Comparison of ENCODE assay signal across 8 mouse cellular contexts in the genomic region with DNA sequence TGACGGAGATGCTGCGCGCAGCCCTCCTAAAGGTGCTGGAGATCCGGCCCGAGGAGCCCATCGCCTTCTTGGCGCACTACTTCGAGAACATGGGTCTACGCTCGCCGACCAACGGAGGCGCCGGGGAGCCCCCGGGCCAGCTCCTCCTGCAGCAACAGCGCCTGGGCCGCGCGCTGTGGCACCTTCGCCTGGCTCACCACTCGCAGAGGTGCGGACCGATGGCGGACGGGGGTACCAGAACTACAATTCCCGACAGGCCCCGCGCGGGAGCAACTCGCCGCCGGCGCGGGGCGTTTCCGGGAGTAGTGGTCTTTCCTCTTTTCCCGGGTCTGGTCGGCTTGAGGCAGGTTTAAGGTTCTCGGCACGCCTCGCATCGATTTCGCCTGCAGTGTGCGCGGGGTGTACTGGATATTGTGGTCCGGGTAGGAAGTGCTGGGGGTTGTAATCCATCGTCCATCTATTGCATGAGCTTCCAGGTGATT. TPM values are rescaled to one million over a fixed set of nuclear protein-coding genes. Genes with fewer than 3 reads are reported as not detected.
DNase-seq lines count a peak whose midpoint lies in the region; ATAC-seq and TF ChIP-seq lines count a peak whose summit lies in the region.

No protein-coding gene starts in this region.

- peaks cover 6% of the 10 kb centered on the region for H3K4me1 ChIP-seq in limb, embryonic 14.5 days (ENCODE audit: control insufficient read depth, insufficient read depth, low read length)
- H3K4me1 ChIP-seq in midbrain, embryonic 15.5 days, result peaks cover 32% of the 10 kb centered on the region

- TF ChIP-seq POLR2A in limb, embryonic 14.5 days (IDR thresholded peaks at IDR 0.05; ENCODE audit: borderline replicate concordance, extremely low read depth, insufficient read depth, insufficient read length), result no peak

- peak; percentile 80 to 82 for DNase-seq in left cerebral cortex, adult 18-20 months (ENCODE audit: low spot score in 2 of 2)
- no peak for DNase-seq in left cerebral cortex, adult 11 months (ENCODE audit: low spot score)
- DNase-seq in embryo, embryonic 11 days, result peak; percentile 94
- DNase-seq in kidney, adult 11 months, result peak; percentile 69
- DNase-seq in limb, embryonic 14.5 days (ENCODE audit: low spot score), result peak; percentile 84
- peak; percentile 67 to 72 for DNase-seq in spleen, postnatal 36 days (ENCODE audit: low spot score in 2 of 2)

- no peaks in the 10 kb centered on the region for H3K9me3 ChIP-seq in limb, embryonic 14.5 days (ENCODE audit: control insufficient read depth, low read length)
- no peaks in the 10 kb centered on the region for H3K9me3 ChIP-seq in midbrain, embryonic 15.5 days

- H3K27me3 ChIP-seq in limb, embryonic 14.5 days (ENCODE audit: control insufficient read depth, insufficient read depth, low read length), result no peaks in the 10 kb centered on the region
- H3K27me3 ChIP-seq in midbrain, embryonic 15.5 days (replicated peaks), result no peaks in the 10 kb centered on the region

- H3K9ac ChIP-seq in limb, embryonic 14.5 days (ENCODE audit: low read depth, low read length, severe bottlenecking), result peak overlapping the region; percentile 90
- peak overlapping the region; percentile 90 for H3K9ac ChIP-seq in midbrain, embryonic 15.5 days

- peak overlapping the region; percentile 100 for H3K4me3 ChIP-seq in limb, embryonic 14.5 days (replicated peaks; ENCODE audit: low read length)
- peak overlapping the region; percentile 90 for H3K4me3 ChIP-seq in midbrain, embryonic 15.5 days

- WGBS in limb, embryonic 14.5 days, result under 1% methylated on average over 45 of the region's 47 CpGs
- WGBS in midbrain, embryonic 15.5 days, result under 1% methylated on average over 47 of the region's 47 CpGs

- peaks cover 4% of the 10 kb centered on the region; the same call in 1 of the 2 replicates for H3K36me3 ChIP-seq in limb, embryonic 14.5 days (ENCODE audit: control insufficient read depth, insufficient read depth, low read length)
- no peaks in the 10 kb centered on the region; the same call in 1 of the 2 replicates for H3K36me3 ChIP-seq in midbrain, embryonic 15.5 days (replicated peaks)

- peak overlapping the region; percentile 90 for H3K27ac ChIP-seq in limb, embryonic 14.5 days (replicated peaks; ENCODE audit: low read depth, low read length)
- H3K27ac ChIP-seq in midbrain, embryonic 15.5 days, result peak overlapping the region; percentile 99

- H3K4me2 ChIP-seq in limb, embryonic 14.5 days (replicated peaks; ENCODE audit: low read depth, low read length, severe bottlenecking), result peak overlapping the region; percentile 93
- peak overlapping the region; percentile 85 for H3K4me2 ChIP-seq in midbrain, embryonic 15.5 days

- peak; percentile 33 for ATAC-seq in granulocyte monocyte progenitor cell, adult 5-6 weeks (replicated peaks; ENCODE audit: poor library complexity, severe bottlenecking)
- peak; percentile 76 for ATAC-seq in limb, embryonic 14.5 days (ENCODE audit: low FRiP score, low read depth)
- ATAC-seq in midbrain, embryonic 15.5 days (replicated peaks), result peak; percentile 78

RNA-seq across cellular contexts. Expression of a gene that starts 0.4 kb away (rescaled TPM):
- 10 to 100 TPM; 69.8 to 77.1 TPM for total RNA-seq in left cerebral cortex, adult 18-20 months (2021)
- 7.4 and 9.7 TPM in 2 replicates for total RNA-seq in granulocyte monocyte progenitor cell, adult 5-6 weeks (2014; fragmentation: Nextera tagmentation)
- 8.1 and 14.6 TPM in 2 replicates for total RNA-seq in granulocyte monocyte progenitor cell, adult 5-6 weeks (2017)
- polyA plus RNA-seq in limb, embryonic 14.5 days (2012; rRNA removed), result 44.6 and 57.4 TPM in 2 replicates
- 66.0 and 67.0 TPM in 2 replicates for polyA plus RNA-seq in limb, embryonic 14.5 days (2014; fragmentation: Nextera tagmentation; extraction: Ambion mirVana)
- 99.8 and 105 TPM in 2 replicates for polyA plus RNA-seq in midbrain, embryonic 15.5 days (2015; fragmentation: Nextera tagmentation; extraction: Ambion mirVana)

RNA-seq across cellular contexts. Expression of a gene that starts 5.3 kb away (rescaled TPM):
- not detected for total RNA-seq in left cerebral cortex, adult 18-20 months (2021)
- not detected in 2 replicates for total RNA-seq in granulocyte monocyte progenitor cell, adult 5-6 weeks (2014; fragmentation: Nextera tagmentation)
- not detected in 2 replicates for total RNA-seq in granulocyte monocyte progenitor cell, adult 5-6 weeks (2017)
- 5.0 and 8.4 TPM in 2 replicates for polyA plus RNA-seq in limb, embryonic 14.5 days (2012; rRNA removed)
- polyA plus RNA-seq in limb, embryonic 14.5 days (2014; fragmentation: Nextera tagmentation; extraction: Ambion mirVana), result 8.2 and 11.5 TPM in 2 replicates
- polyA plus RNA-seq in midbrain, embryonic 15.5 days (2015; fragmentation: Nextera tagmentation; extraction: Ambion mirVana), result 0.79 and 1.1 TPM in 2 replicates

RNA-seq across cellular contexts. Expression of a gene that starts 12.4 kb away (rescaled TPM):
- total RNA-seq in left cerebral cortex, adult 18-20 months (2021), result 10 to 100 TPM; 75.4 to 77.5 TPM
- 110 and 115 TPM in 2 replicates for total RNA-seq in granulocyte monocyte progenitor cell, adult 5-6 weeks (2014; fragmentation: Nextera tagmentation)
- total RNA-seq in granulocyte monocyte progenitor cell, adult 5-6 weeks (2017), result 98.7 and 142 TPM in 2 replicates
- polyA plus RNA-seq in limb, embryonic 14.5 days (2012; rRNA removed), result 138 and 156 TPM in 2 replicates
- 106 and 110 TPM in 2 replicates for polyA plus RNA-seq in limb, embryonic 14.5 days (2014; fragmentation: Nextera tagmentation; extraction: Ambion mirVana)
- 88.8 and 91.6 TPM in 2 replicates for polyA plus RNA-seq in midbrain, embryonic 15.5 days (2015; fragmentation: Nextera tagmentation; extraction: Ambion mirVana)

RNA-seq across cellular contexts. Expression of a gene that starts 19.2 kb away (rescaled TPM):
- total RNA-seq in left cerebral cortex, adult 18-20 months (2021), result 1 to 10 TPM; 2.7 to 3.2 TPM
- total RNA-seq in granulocyte monocyte progenitor cell, adult 5-6 weeks (2014; fragmentation: Nextera tagmentation), result 2.2 TPM in 1 of 2 replicates, not detected in the other
- total RNA-seq in granulocyte monocyte progenitor cell, adult 5-6 weeks (2017), result 0.34 TPM in 1 of 2 replicates, not detected in the other
- 1.1 and 1.4 TPM in 2 replicates for polyA plus RNA-seq in limb, embryonic 14.5 days (2012; rRNA removed)
- polyA plus RNA-seq in limb, embryonic 14.5 days (2014; fragmentation: Nextera tagmentation; extraction: Ambion mirVana), result 0.66 and 0.82 TPM in 2 replicates
- polyA plus RNA-seq in midbrain, embryonic 15.5 days (2015; fragmentation: Nextera tagmentation; extraction: Ambion mirVana), result 1.7 and 2.2 TPM in 2 replicates

RNA-seq across cellular contexts. Expression of a gene that starts 24.1 kb away (rescaled TPM):
- total RNA-seq in left cerebral cortex, adult 18-20 months (2021), result under 1 TPM in 1 of 2 experiments, not detected in 1; 0.82 TPM
- total RNA-seq in granulocyte monocyte progenitor cell, adult 5-6 weeks (2014; fragmentation: Nextera tagmentation), result not detected in 2 replicates
- total RNA-seq in granulocyte monocyte progenitor cell, adult 5-6 weeks (2017), result not detected in 2 replicates
- polyA plus RNA-seq in limb, embryonic 14.5 days (2012; rRNA removed), result 0.14 and 0.22 TPM in 2 replicates
- 0.15 TPM in 1 of 2 replicates, not detected in the other for polyA plus RNA-seq in limb, embryonic 14.5 days (2014; fragmentation: Nextera tagmentation; extraction: Ambion mirVana)
- 0.41 and 0.44 TPM in 2 replicates for polyA plus RNA-seq in midbrain, embryonic 15.5 days (2015; fragmentation: Nextera tagmentation; extraction: Ambion mirVana)

Comparison
In these comparisons a context has a peak if more than half of its experiments do, and no peak if none do; other contexts are left out.
1. RNA of a gene that starts 0.4 kb away (total RNA-seq): 69.8 to 77.1 TPM in left cerebral cortex, adult 18-20 months; 7.4 to 14.6 TPM in granulocyte monocyte progenitor cell, adult 5-6 weeks; every median in the first group is over 4 times any median in the second.
2. Peak in every context shown above with its lines, with median percentiles within 50 percentile points of each other: ATAC-seq.